23 mouse cellular contexts compared by ENCODE assay signal in genomic region chr11:74502485-74502884, GRCm38 (mm10).
DNase-seq lines count a peak whose midpoint lies in the region; ATAC-seq and TF ChIP-seq lines count a peak whose summit lies in the region.
"Had no signal": no experiment of that assay in that cellular context is flagged by ENCODE, and none has a peak within 500 bp of the region (broad histone marks: within the 10 kb centered on the region; RNA-seq: fewer than 3 reads in every experiment).

No protein-coding gene starts in this region.

- H3K9me3 ChIP-seq in lung, embryonic 14.5 days (ENCODE audit: low read depth, low read length), result no peaks in the 10 kb centered on the region
- H3K9me3 ChIP-seq in intestine, postnatal 0 days (ENCODE audit: control insufficient read depth), result no peaks in the 10 kb centered on the region
- H3K9me3 ChIP-seq in stomach, postnatal 0 days (ENCODE audit: control insufficient read depth, low read length), result no peaks in the 10 kb centered on the region
- H3K9me3 ChIP-seq: forebrain, embryonic 13.5 days; heart, embryonic 12.5 days; limb, embryonic 15.5 days; midbrain, embryonic 15.5 days; neural tube, embryonic 13.5 days had no signal

- whole genome bisulfite sequencing in lung, embryonic 14.5 days, result 57% methylated on average over 8 of the region's 8 CpGs
- WGBS in intestine, postnatal 0 days, result 50% methylated on average over 8 of the region's 8 CpGs
- WGBS in stomach, postnatal 0 days, result 45% methylated on average over 8 of the region's 8 CpGs

- no peak overlapping the region for H3K4me3 ChIP-seq in lung, embryonic 14.5 days (ENCODE audit: low read depth, low read length)
- H3K4me3 ChIP-seq in C2C12 (ENCODE audit: insufficient read depth, poor library complexity, severe bottlenecking), result no peak overlapping the region
- H3K4me3 ChIP-seq in intestine, postnatal 0 days (ENCODE audit: low read depth, low read length), result no peak overlapping the region
- H3K4me3 ChIP-seq in stomach, postnatal 0 days (ENCODE audit: low read depth, low read length), result no peak overlapping the region
- H3K4me3 ChIP-seq: forebrain, embryonic 13.5 days; heart, embryonic 12.5 days; limb, embryonic 15.5 days; midbrain, embryonic 15.5 days; neural tube, embryonic 13.5 days had no signal

- no peak for TF ChIP-seq EP300 in stomach, postnatal 0 days (optimal IDR thresholded peaks at IDR 0.05)

- H3K4me1 ChIP-seq in lung, embryonic 14.5 days (ENCODE audit: insufficient read depth), result no peaks in the 10 kb centered on the region
- no peaks in the 10 kb centered on the region for H3K4me1 ChIP-seq in intestine, postnatal 0 days (replicated peaks; ENCODE audit: control insufficient read depth, insufficient read depth, low read length)
- H3K4me1 ChIP-seq in stomach, postnatal 0 days (replicated peaks; ENCODE audit: control insufficient read depth, insufficient read depth), result no peaks in the 10 kb centered on the region
- H3K4me1 ChIP-seq: limb, embryonic 15.5 days had no signal

- H3ac ChIP-seq in C2C12 (ENCODE audit: control insufficient read depth, insufficient read length, low read depth), result no peak overlapping the region

- H3K79me3 ChIP-seq in C2C12 (ENCODE audit: low read depth), result no peaks in the 10 kb centered on the region

- H3K4me2 ChIP-seq in lung, embryonic 14.5 days, result no peak overlapping the region
- H3K4me2 ChIP-seq in intestine, postnatal 0 days (replicated peaks; ENCODE audit: low read depth), result no peak overlapping the region
- H3K4me2 ChIP-seq in stomach, postnatal 0 days (replicated peaks; ENCODE audit: low read depth), result no peak overlapping the region
- H3K4me2 ChIP-seq: forebrain, embryonic 13.5 days; heart, embryonic 12.5 days; limb, embryonic 15.5 days; midbrain, embryonic 15.5 days; neural tube, embryonic 13.5 days had no signal

- no peaks in the 10 kb centered on the region for H3K36me3 ChIP-seq in lung, embryonic 14.5 days (ENCODE audit: insufficient read depth)
- no peaks in the 10 kb centered on the region for H3K36me3 ChIP-seq in C2C12 (ENCODE audit: control insufficient read depth, insufficient read depth)
- H3K36me3 ChIP-seq in intestine, postnatal 0 days (ENCODE audit: control insufficient read depth, insufficient read depth), result no peaks in the 10 kb centered on the region
- H3K36me3 ChIP-seq in stomach, postnatal 0 days (ENCODE audit: control insufficient read depth, insufficient read depth, low read length), result no peaks in the 10 kb centered on the region
- H3K36me3 ChIP-seq: heart, embryonic 12.5 days; limb, embryonic 15.5 days; midbrain, embryonic 15.5 days; neural tube, embryonic 13.5 days had no signal

- H3K27ac ChIP-seq in lung, embryonic 14.5 days (ENCODE audit: low read depth), result peak overlapping the region; percentile 62; the same call in 1 of the 2 replicates
- no peak overlapping the region for H3K27ac ChIP-seq in intestine, postnatal 0 days (ENCODE audit: low read depth, low read length)
- peak overlapping the region; percentile 63; the same call in 1 of the 2 replicates for H3K27ac ChIP-seq in stomach, postnatal 0 days (replicated peaks)
- H3K27ac ChIP-seq: forebrain, embryonic 13.5 days; hindbrain, postnatal 0 days; kidney, postnatal 0 days; limb, embryonic 15.5 days; liver, embryonic 14.5 days; macrophage; midbrain, embryonic 15.5 days; neural tube, embryonic 13.5 days had no signal

- no peak overlapping the region for H3K9ac ChIP-seq in lung, embryonic 14.5 days
- no peak overlapping the region for H3K9ac ChIP-seq in intestine, postnatal 0 days (ENCODE audit: low read depth, low read length)
- no peak overlapping the region for H3K9ac ChIP-seq in stomach, postnatal 0 days (ENCODE audit: low read length)
- H3K9ac ChIP-seq: forebrain, embryonic 13.5 days; heart, embryonic 12.5 days; limb, embryonic 15.5 days; liver, embryonic 14.5 days; midbrain, embryonic 15.5 days; neural tube, embryonic 13.5 days had no signal

- no peaks in the 10 kb centered on the region for H3K27me3 ChIP-seq in lung, embryonic 14.5 days (ENCODE audit: insufficient read depth, low read length)
- peaks cover 7% of the 10 kb centered on the region for H3K27me3 ChIP-seq in C2C12 (ENCODE audit: control insufficient read depth, insufficient read depth, insufficient read length)
- no peaks in the 10 kb centered on the region for H3K27me3 ChIP-seq in intestine, postnatal 0 days (replicated peaks; ENCODE audit: control insufficient read depth, insufficient read depth, low read length)
- H3K27me3 ChIP-seq in stomach, postnatal 0 days (ENCODE audit: control insufficient read depth, insufficient read depth, low read length), result no peaks in the 10 kb centered on the region
- H3K27me3 ChIP-seq: forebrain, embryonic 13.5 days; heart, embryonic 12.5 days; limb, embryonic 15.5 days; midbrain, embryonic 15.5 days; neural tube, embryonic 13.5 days had no signal

- no peak for ATAC-seq in lung, embryonic 14.5 days (ENCODE audit: insufficient read depth)
- ATAC-seq in intestine, postnatal 0 days, result 0 out of 2 replicates have a peak, but pooled peaks have one; percentile 31
- ATAC-seq in stomach, postnatal 0 days (ENCODE audit: low FRiP score, low TSS enrichment), result peak; percentile 55
- ATAC-seq: forebrain, embryonic 13.5 days; hindbrain, postnatal 0 days; midbrain, embryonic 15.5 days had no signal

- peak; percentile 53 for DNase-seq in lung, embryonic 14.5 days
- DNase-seq in lung, postnatal 4 days, result no peak
- no peak for DNase-seq in stomach, postnatal 0 days (ENCODE audit: low spot score)
- no peak for DNase-seq in T-cell, adult 2 months (ENCODE audit: low spot score)
- DNase-seq in heart, adult 11 months, result no peak
- DNase-seq: adrenal gland, postnatal 25 days; B cell, adult 2 months; cerebellum, adult 8-10 months; gastrocnemius, postnatal 10 days; heart, postnatal 10 days; kidney, adult 18-20 months; layer of hippocampus, adult 9-11 months had no signal

- no peaks in the 10 kb centered on the region for H3K79me2 ChIP-seq in C2C12 (ENCODE audit: control insufficient read depth, insufficient read depth)

- no peak for TF ChIP-seq CTCF in lung, embryonic 14.5 days (IDR thresholded peaks at IDR 0.05; ENCODE audit: low read depth)
- TF ChIP-seq CTCF in C2C12 (IDR thresholded peaks at IDR 0.05; ENCODE audit: control insufficient read depth, insufficient read depth, insufficient read length), result no peak
- no peak for TF ChIP-seq CTCF in intestine, postnatal 0 days (IDR thresholded peaks at IDR 0.05; ENCODE audit: low read depth)
- no peak for TF ChIP-seq CTCF in stomach, postnatal 0 days (IDR thresholded peaks at IDR 0.05; ENCODE audit: low read depth)

TF ChIP-seq in C2C12, 6 proteins besides CTCF, POLR2A, EP300 and RAD21:
- TF ChIP-seq MYOG (IDR thresholded peaks at IDR 0.05; ENCODE audit: control insufficient read depth, extremely low read depth, insufficient read length), result no peak
- TF ChIP-seq USF1 (IDR thresholded peaks at IDR 0.05; ENCODE audit: low read depth), result peak; percentile 75
- TF ChIP-seq MAX (IDR thresholded peaks at IDR 0.05), result peak; percentile 44
- TF ChIP-seq MYOD1 (IDR thresholded peaks at IDR 0.05; ENCODE audit: control insufficient read depth, insufficient read length, low read depth), result no peak
TF ChIP-seq in C2C12: peak in this region for 2.
